Mouse (Mus musculus) midbrain, embryonic 16.5 days (tissue): ENCODE data around the gene Tmem235. TPM values are rescaled to one million over a fixed set of nuclear protein-coding genes. Genes with fewer than 3 reads are reported as not detected.

Experiments used
- ATAC-seq: fragments of 200-750 bp; cut with Nextera tagmentation; 2 replicates; pipeline ENCODE4 v1.8.0; 2017; ENCODE audit warnings: moderate TSS enrichment
- H3K27ac ChIP-seq: fragments of 300-500 bp; sonication (generic); 2 replicates; pipeline ENCODE4 v1.5.1; 2014; ENCODE audit warnings: mild to moderate bottlenecking, low read length, mixed read lengths
- H3K27me3 ChIP-seq: fragments of 300-500 bp; sonication (generic); 2 replicates; pipeline ENCODE4 v1.6.1; 2014; ENCODE audit warnings: low read depth, low read length, mixed read lengths; ENCODE audit not compliant: control insufficient read depth, insufficient read depth
- H3K36me3 ChIP-seq: fragments of 300-500 bp; sonication (generic); 2 replicates; pipeline ENCODE4 v1.6.1; 2014; ENCODE audit warnings: mild to moderate bottlenecking, low read length, moderate library complexity, mixed read lengths; ENCODE audit not compliant: control insufficient read depth, insufficient read depth
- H3K4me1 ChIP-seq: fragments of 300-500 bp; sonication (generic); 2 replicates; pipeline ENCODE4 v1.6.1; 2014; ENCODE audit warnings: mild to moderate bottlenecking, low read length, mixed read lengths; ENCODE audit not compliant: control insufficient read depth, insufficient read depth
- H3K4me2 ChIP-seq: fragments of 300-500 bp; sonication (generic); 2 replicates; pipeline ENCODE4 v1.6.1; 2014; ENCODE audit warnings: mild to moderate bottlenecking, low read length, mixed read lengths
- H3K4me3 ChIP-seq: fragments of 300-500 bp; sonication (generic); 2 replicates; pipeline ENCODE4 v1.5.1; 2014; ENCODE audit warnings: low read depth, mild to moderate bottlenecking, low read length, moderate library complexity, mixed read lengths
- H3K9ac ChIP-seq: fragments of 300-500 bp; sonication (generic); 2 replicates; pipeline ENCODE4 v1.6.1; 2014; ENCODE audit warnings: low read depth, low read length, mixed read lengths
- H3K9me3 ChIP-seq: fragments of 300-500 bp; sonication (generic); replicated peaks from 2 replicates; pipeline ENCODE4 v1.6.1; 2014; ENCODE audit warnings: mild to moderate bottlenecking, low read length, mixed read lengths; ENCODE audit not compliant: control insufficient read depth, poor library complexity, severe bottlenecking
- WGBS: fragments of 180-500 bp; shearing (Covaris S2); extraction: QIAGEN DNeasy Blood & Tissue Kit; methylation state at CpG from one replicate; pipeline ENCODE4 v1.1.7; 2014; 5-methylcytosine and 5-hydroxymethylcytosine counted together
- polyA plus RNA-seq: library from polyadenylated mRNA; unstranded; fragments of >200 nt; fragmentation: Nextera tagmentation; extraction: Ambion mirVana; gene quantifications from 2 replicates; pipeline ENCODE4 v1.2.1, GENCODE M21; 2015

The Tmem235 gene
- polyA plus RNA-seq, 1 experiment from 2014 or later: not detected

DNA sequence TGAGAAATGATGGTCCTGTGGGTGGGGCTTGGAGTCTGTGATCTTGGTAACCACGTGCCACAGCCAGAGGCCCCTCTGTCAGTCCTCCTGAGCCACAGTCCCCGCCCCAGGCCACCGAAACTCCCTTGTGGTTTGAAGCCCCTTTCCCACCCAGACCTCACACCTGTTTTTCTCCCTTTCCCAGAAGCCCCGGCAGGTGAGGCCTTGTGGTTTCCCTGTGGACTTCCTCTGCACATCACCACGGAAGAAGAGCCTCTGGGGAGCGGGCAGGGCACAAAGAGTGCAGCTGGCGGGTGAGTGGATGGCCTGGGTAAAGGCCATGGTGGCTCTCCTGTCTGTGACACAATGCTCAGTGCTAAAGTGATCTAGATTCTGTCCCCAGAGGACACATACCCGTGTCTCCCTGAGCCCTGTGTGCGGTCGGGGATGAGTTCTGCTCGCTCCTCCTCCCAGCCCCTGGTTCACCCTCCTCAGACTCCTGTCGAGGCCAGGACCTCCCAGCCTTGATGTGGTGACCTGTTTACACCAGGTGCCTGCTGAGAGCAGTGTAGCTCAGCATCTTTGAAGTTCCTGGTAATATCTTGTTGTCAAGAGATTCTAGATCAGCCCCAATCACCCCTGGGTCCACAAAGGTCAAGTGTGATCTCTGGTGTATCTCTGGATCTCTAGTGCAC lies 11.5 kb downstream of the Tmem235 start:
- Histone ChIP-seq H3K27ac (no peak overlapping the region), H3K4me3 (peak overlapping the region; percentile 71; the same call in 1 of the 2 replicates), H3K4me1 (peaks cover 7% of the 10 kb centered on the region), H3K9ac (0 out of 2 replicates have a peak overlapping the region, but pooled peaks have one; percentile 25), H3K36me3 (no peaks in the 10 kb centered on the region), H3K27me3 (no peaks in the 10 kb centered on the region), H3K9me3 (no peaks in the 10 kb centered on the region), H3K4me2 (peak overlapping the region; percentile 77)
- 64% methylated on average over 12 of the region's 12 CpGs for WGBS
- no peak for ATAC-seq

DNA sequence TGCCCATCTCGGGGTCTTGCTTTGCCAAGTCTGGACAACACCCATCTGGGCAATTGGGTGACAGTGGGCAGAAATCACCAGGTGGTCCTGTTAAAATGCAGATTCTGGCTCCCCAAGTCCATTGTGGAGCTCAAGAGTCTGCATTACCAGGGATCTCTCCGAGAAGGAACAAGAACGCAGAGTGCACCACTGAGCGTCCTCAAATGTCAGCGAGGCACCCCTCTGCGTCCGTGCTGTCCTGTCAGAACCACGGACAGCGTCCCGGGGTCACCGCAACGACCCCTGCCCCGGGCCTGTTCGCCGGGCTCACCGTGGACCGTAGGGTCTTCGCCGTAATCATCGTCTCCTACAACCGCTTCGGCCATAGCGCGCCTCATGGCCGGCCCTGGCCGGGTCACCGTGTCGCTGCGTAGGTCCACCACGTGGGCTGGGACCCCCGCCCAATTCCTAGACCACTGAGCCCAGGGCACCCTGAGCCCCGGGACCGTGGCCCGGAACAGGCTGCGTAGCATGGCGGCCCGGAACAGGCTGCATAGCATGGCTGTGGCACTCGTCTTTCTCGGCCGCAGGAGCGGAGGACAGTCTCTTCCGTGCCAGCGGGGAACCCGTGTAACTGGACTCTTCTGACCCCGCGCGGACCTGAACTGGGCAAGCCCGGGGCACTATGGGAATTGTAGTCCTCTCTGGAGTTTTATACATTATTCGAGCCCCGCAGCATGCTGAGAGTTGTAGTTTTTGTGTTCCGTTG lies 12.5 kb downstream of the Tmem235 start, which contains the start of gene Tha1:
Gene Tha1 (minus strand): TSS at position 621 of the 748 bp plus-strand sequence.
- peak within 1 kb of the TSS; percentile 71 for H3K4me3 ChIP-seq
- H3K9ac ChIP-seq: peak within 1 kb of the TSS; percentile 79
- no peaks in the 10 kb centered on the region for H3K9me3 ChIP-seq
- no peaks in the 10 kb centered on the region for H3K27me3 ChIP-seq
- ATAC-seq: peak; percentile 70
- peak within 1 kb of the TSS; percentile 77 for H3K4me2 ChIP-seq
- H3K27ac ChIP-seq: no peak within 1 kb of the TSS
- no peaks in the 10 kb centered on the region for H3K36me3 ChIP-seq
- under 1% methylated on average over 51 of the region's 51 CpGs for WGBS
- peaks cover 9% of the 10 kb centered on the region for H3K4me1 ChIP-seq

DNA sequence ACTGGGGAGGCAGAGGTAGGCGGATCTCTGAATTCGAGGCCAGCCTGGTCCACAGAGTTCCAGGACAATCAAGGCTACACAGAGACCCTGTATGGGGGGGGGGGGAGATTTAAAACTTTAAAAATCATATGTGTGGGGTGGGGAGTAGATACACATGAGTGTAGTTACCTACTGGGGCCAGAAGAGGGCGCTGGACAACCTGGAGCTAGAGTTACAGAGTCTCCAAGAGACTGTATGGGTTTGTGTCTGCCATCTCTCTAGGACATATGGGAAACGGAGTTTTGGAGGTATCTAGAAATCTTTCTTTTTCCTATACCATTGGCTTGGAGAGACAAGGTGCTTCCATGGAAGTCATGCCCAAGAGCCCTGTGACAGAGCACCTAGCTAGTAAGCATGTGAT lies 13.9 kb downstream of the Tmem235 start:
- Histone ChIP-seq H3K4me3 (no peak overlapping the region), H3K27ac (no peak overlapping the region), H3K36me3 (no peaks in the 10 kb centered on the region), H3K27me3 (no peaks in the 10 kb centered on the region), H3K9me3 (no peaks in the 10 kb centered on the region), H3K4me1 (peaks cover 20% of the 10 kb centered on the region), H3K4me2 (no peak overlapping the region), H3K9ac (no peak overlapping the region)
- 56% methylated on average over 4 of the region's 4 CpGs for whole genome bisulfite sequencing
- ATAC-seq: no peak

DNA sequence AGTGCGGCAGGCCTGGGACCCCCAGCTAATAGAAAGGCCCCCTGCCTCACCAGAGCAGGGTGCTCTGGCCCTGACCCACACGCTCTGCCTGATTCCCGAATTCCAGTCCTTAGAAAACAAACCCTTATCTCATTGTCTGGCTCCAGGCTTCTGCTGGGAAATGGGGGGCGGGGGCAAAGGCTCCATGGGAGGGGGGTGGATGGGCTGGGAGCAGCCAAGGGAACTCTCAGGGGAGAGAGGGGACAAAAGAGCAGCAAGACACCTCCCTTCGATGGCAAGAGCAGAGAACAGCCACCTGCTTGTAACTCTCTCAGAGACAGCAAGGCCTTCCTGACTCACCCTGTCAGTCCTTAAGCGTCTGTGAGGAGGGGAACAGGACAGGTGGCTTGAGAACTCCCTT lies 15.1 kb downstream of the Tmem235 start:
- H3K4me2 ChIP-seq: no peak overlapping the region
- no peaks in the 10 kb centered on the region for H3K27me3 ChIP-seq
- 20% methylated on average over 6 of the region's 6 CpGs for WGBS
- peaks cover 18% of the 10 kb centered on the region for H3K4me1 ChIP-seq
- no peak overlapping the region for H3K9ac ChIP-seq
- no peak overlapping the region for H3K4me3 ChIP-seq
- ATAC-seq: no peak
- no peaks in the 10 kb centered on the region for H3K36me3 ChIP-seq
- H3K27ac ChIP-seq: no peak overlapping the region
- H3K9me3 ChIP-seq: no peaks in the 10 kb centered on the region

DNA sequence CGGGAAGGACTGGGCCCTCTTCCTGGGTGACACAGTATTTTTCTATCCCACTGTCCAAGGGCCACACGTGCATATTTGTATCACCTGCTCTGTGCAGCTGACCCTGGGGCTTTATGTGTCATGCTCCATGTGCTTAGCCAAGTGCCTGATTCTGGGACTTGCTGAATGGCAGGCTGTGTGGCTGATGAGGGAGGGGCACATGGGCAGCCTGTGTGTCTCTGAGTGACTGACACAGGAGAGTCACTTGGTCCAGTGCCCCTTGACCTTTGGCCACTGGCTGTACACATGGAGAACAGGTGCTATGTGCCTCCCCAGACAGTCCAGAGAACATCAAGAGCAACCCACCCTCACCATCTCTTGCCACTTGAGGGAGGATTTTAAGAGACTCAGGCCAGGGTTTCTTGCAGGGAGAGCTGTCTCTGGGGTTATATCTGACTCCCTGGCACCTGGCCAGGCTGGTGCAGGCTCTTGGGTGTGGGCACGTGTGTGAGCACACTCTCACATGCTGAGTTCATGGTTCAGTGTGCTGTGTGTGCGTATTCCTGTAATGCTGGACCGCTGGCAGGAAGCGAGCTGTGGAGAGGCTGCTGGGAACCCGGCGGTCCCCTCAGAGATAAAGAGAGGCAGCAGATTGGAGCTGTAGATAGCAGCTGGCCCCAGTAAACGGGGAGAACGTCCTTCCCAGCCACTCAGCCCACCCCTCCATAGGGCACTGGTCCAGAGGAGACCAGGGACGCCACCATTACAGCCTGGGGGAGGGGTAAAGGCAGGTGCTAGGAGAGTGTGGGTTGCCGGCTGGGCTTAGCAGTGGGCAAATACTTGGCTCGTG lies 17.6 kb downstream of the Tmem235 start:
- no peaks in the 10 kb centered on the region for H3K27me3 ChIP-seq
- H3K4me1 ChIP-seq: peaks cover 13% of the 10 kb centered on the region
- H3K36me3 ChIP-seq: no peaks in the 10 kb centered on the region
- H3K9ac ChIP-seq: peak overlapping the region; percentile 52
- H3K9me3 ChIP-seq: no peaks in the 10 kb centered on the region
- WGBS: 20% methylated on average over 13 of the region's 13 CpGs
- H3K27ac ChIP-seq: peak overlapping the region; percentile 47; the same call in 1 of the 2 replicates
- H3K4me2 ChIP-seq: peak overlapping the region; percentile 33
- no peak overlapping the region for H3K4me3 ChIP-seq
- peak; percentile 54; the same call in 1 of the 2 replicates for ATAC-seq

DNA sequence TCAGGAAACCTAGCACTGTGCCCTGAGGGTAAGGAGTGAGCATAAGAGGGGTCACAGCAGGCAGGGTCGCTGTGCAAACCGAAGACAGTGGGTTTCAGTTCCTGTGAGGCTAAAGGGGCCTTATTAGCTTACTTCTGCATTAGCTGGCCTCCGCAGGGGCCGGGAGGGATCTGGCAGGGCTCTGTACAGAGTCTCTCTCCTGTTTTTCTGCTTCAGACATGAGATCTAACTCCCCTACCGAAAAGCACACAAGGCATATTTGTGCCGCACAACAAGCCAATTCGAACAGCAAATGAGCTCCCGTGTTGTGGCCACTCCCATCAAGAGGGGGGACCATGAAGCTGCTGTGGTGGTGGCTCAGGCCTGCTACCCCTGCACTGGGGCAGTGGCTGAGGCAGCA lies 18.3 kb downstream of the Tmem235 start:
- no peak for ATAC-seq
- H3K27ac ChIP-seq: peak overlapping the region; percentile 47; the same call in 1 of the 2 replicates
- 24% methylated on average over 8 of the region's 8 CpGs for WGBS

DNA sequence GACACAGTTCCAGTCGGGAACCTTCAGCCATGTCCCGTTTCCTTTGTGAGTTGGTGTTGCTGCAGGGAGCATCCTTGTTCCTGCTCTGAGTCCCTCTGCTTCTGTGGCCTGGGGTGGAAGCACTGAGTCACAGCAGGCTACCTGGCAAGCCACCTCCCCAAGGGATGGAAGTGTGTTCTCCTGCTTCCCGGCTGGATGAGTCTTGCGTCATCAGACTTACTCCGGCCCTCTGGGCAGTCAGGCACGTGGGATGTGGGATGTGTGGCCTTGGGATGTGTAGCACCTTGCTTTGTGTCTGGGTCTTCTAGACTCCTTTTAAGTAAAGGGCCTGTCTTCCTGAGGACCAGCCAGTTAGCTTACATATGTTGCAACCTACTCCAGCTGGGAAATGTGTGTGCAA lies 19.1 kb downstream of the Tmem235 start:
- H3K9ac ChIP-seq: no peak overlapping the region
- WGBS: 76% methylated on average over 6 of the region's 6 CpGs

More for the DNA sequence above, 18.3 kb downstream of the Tmem235 start:
- Histone ChIP-seq H3K4me1 (peaks cover 13% of the 10 kb centered on the region), H3K4me3 (no peak overlapping the region), H3K36me3 (no peaks in the 10 kb centered on the region), H3K9me3 (no peaks in the 10 kb centered on the region), H3K27me3 (no peaks in the 10 kb centered on the region), H3K9ac (peak overlapping the region; percentile 52; the same call in 1 of the 2 replicates), H3K4me2 (peak overlapping the region; percentile 33)

DNA sequence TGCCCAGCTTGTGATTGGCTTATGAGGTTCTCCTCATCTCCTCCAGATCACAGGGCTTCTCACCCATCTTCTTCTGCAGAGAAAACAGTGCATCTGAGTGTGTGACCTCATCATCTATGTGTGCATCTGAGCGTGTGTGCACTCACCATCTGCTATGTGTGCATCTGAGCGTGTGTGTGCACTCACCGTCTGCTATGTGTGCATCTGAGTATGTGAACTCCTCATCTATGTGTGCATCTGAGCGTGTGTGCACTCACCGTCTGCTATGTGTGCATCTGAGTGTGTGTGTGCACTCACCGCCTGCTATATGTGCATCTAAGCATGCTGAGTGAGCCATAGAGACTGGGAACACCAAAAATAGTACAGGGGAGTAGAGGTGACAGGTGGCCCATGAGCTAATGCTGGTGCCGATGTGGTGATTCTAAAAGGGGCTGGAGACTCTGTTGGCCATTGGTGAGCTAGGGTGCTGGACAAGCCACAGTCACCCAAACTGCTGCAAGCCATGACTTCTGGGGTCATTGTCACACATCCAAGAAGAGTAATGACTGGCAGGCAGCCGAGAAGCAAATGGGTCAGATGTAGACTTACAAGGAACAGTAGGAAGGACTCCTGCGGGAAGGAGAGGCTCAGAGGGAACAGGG lies 19.9 kb downstream of the Tmem235 start:
- H3K9ac ChIP-seq: no peak overlapping the region
- H3K4me1 ChIP-seq: peaks cover 13% of the 10 kb centered on the region
- no peaks in the 10 kb centered on the region for H3K9me3 ChIP-seq
- H3K36me3 ChIP-seq: no peaks in the 10 kb centered on the region
- no peak overlapping the region for H3K4me3 ChIP-seq
- H3K4me2 ChIP-seq: no peak overlapping the region
- no peak for ATAC-seq
- H3K27me3 ChIP-seq: no peaks in the 10 kb centered on the region
- 84% methylated on average over 9 of the region's 9 CpGs for whole genome bisulfite sequencing
- H3K27ac ChIP-seq: no peak overlapping the region

More for the DNA sequence above, 19.1 kb downstream of the Tmem235 start:
- Histone ChIP-seq H3K4me1 (peaks cover 13% of the 10 kb centered on the region), H3K4me2 (no peak overlapping the region), H3K27me3 (no peaks in the 10 kb centered on the region), H3K27ac (no peak overlapping the region), H3K4me3 (no peak overlapping the region), H3K9me3 (no peaks in the 10 kb centered on the region), H3K36me3 (no peaks in the 10 kb centered on the region)
- no peak for ATAC-seq
